Mouse (Mus musculus): ENCODE measurements around the gene Cep41. TPM values are rescaled to one million over a fixed set of nuclear protein-coding genes. Genes with fewer than 3 reads are reported as not detected.

The Cep41 gene
- polyA plus RNA-seq, 1 experiment from 2014 or later = 4.7 TPM

GRCm38 (mm10) chr6:30617020-30617958 lies 76.3 kb downstream of the Cep41 start:
- ATAC-seq (ENCODE audit: low FRiP score, low TSS enrichment) (no peak), DNase-seq (ENCODE audit: low spot score) (no peak)
- no peaks in the 10 kb centered on the region for H3K9me3 ChIP-seq (ENCODE audit: control insufficient read depth, low read length)
- H3K27ac ChIP-seq (replicated peaks) = no peak overlapping the region
- no peaks in the 10 kb centered on the region for H3K27me3 ChIP-seq (ENCODE audit: control insufficient read depth, insufficient read depth, low read length)
- TF ChIP-seq EP300 (optimal IDR thresholded peaks at IDR 0.05) (no peak), CTCF (IDR thresholded peaks at IDR 0.05; ENCODE audit: low read depth) (no peak)
- H3K4me3 ChIP-seq (ENCODE audit: low read depth, low read length) = no peak overlapping the region; the same call in 1 of the 2 replicates
- no peaks in the 10 kb centered on the region for H3K36me3 ChIP-seq (ENCODE audit: control insufficient read depth, insufficient read depth, low read length)
- peaks cover 5% of the 10 kb centered on the region; the same call in 1 of the 2 replicates for H3K4me1 ChIP-seq (replicated peaks; ENCODE audit: control insufficient read depth, insufficient read depth)
- WGBS = 21% methylated on average over 13 of the region's 13 CpGs
- peak overlapping the region; percentile 41 for H3K4me2 ChIP-seq (replicated peaks; ENCODE audit: low read depth)
- peak overlapping the region; percentile 38; the same call in 1 of the 2 replicates for H3K9ac ChIP-seq (ENCODE audit: low read length)

DNA sequence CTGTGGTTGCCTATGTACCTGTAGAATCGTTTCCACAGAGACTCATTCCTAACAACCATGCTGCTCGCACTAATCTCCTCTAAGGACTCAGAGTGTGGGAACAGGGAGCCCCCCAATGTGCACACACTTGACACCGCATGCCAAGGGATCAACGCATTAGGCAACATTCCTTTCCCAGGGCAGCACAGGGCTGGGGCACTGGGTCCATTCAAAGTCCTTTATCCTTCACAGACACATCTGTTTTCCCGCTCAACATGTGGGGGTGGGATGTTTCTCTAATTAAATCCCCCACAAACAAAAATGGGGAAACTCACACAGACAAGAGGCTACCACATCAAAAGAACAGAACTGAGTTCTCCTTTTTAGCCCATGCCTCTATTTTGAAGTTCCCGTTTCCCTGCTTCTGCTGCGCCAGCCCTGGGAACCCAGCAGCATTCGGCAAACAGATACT lies 77.0 kb downstream of the Cep41 start:
- Histone ChIP-seq H3K27me3 (ENCODE audit: control insufficient read depth, insufficient read depth, low read length) (no peaks in the 10 kb centered on the region), H3K9ac (ENCODE audit: low read length) (no peak overlapping the region), H3K9me3 (ENCODE audit: control insufficient read depth, low read length) (no peaks in the 10 kb centered on the region), H3K4me2 (replicated peaks; ENCODE audit: low read depth) (no peak overlapping the region), H3K4me3 (ENCODE audit: low read depth, low read length) (no peak overlapping the region), H3K4me1 (replicated peaks; ENCODE audit: control insufficient read depth, insufficient read depth) (peaks cover 5% of the 10 kb centered on the region; the same call in 1 of the 2 replicates), H3K36me3 (ENCODE audit: control insufficient read depth, insufficient read depth, low read length) (no peaks in the 10 kb centered on the region), H3K27ac (replicated peaks) (no peak overlapping the region)
- 18% methylated on average over 8 of the region's 8 CpGs for WGBS
- ATAC-seq (ENCODE audit: low FRiP score, low TSS enrichment) = no peak
- TF ChIP-seq CTCF (IDR thresholded peaks at IDR 0.05; ENCODE audit: low read depth) = no peak
- TF ChIP-seq EP300 (optimal IDR thresholded peaks at IDR 0.05) = no peak
- no peak for DNase-seq (ENCODE audit: low spot score)

- TF ChIP-seq EP300 (optimal IDR thresholded peaks at IDR 0.05) (no peak), CTCF (IDR thresholded peaks at IDR 0.05; ENCODE audit: low read depth) (no peak)
- no peak overlapping the region for H3K4me3 ChIP-seq (ENCODE audit: low read depth, low read length)
- no peak for DNase-seq (ENCODE audit: low spot score)
Observed at GRCm38 (mm10) chr6:30615741-30616140, 77.8 kb downstream of the Cep41 start.

DNA sequence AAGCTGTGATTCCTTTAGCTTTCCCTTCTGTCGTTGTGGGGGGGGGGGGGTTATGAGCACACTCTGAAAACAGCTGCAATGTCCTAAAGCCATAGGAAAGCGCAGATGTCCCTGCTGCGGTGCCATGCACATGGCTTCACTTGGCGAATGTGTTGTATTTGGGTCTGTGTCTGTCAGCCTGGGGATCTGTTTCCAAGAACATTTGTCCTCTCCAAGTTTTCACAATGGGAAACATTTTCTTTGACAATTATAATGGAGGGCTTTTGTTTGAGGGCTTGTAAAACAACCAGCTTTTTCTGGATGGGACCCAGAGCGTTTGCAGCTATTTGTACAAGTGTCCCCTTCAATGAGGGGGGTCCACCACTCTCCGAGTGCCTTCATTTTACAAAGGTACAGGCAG lies 79.3 kb downstream of the Cep41 start:
- Histone ChIP-seq H3K27me3 (ENCODE audit: control insufficient read depth, insufficient read depth, low read length) (no peaks in the 10 kb centered on the region), H3K27ac (replicated peaks) (no peak overlapping the region), H3K9ac (ENCODE audit: low read length) (no peak overlapping the region), H3K36me3 (ENCODE audit: control insufficient read depth, insufficient read depth, low read length) (no peaks in the 10 kb centered on the region), H3K9me3 (ENCODE audit: control insufficient read depth, low read length) (no peaks in the 10 kb centered on the region), H3K4me1 (replicated peaks; ENCODE audit: control insufficient read depth, insufficient read depth) (peaks cover 5% of the 10 kb centered on the region; the same call in 1 of the 2 replicates), H3K4me2 (replicated peaks; ENCODE audit: low read depth) (no peak overlapping the region), H3K4me3 (ENCODE audit: low read depth, low read length) (no peak overlapping the region)
- whole genome bisulfite sequencing = 77% methylated on average over 6 of the region's 6 CpGs
- no peak for DNase-seq (ENCODE audit: low spot score)
- TF ChIP-seq CTCF (IDR thresholded peaks at IDR 0.05; ENCODE audit: low read depth) = no peak
- TF ChIP-seq EP300 (optimal IDR thresholded peaks at IDR 0.05) = no peak
- no peak for ATAC-seq (ENCODE audit: low FRiP score, low TSS enrichment)

More at GRCm38 (mm10) chr6:30615741-30616140, 77.8 kb downstream of the Cep41 start:
- H3K9me3 ChIP-seq (ENCODE audit: control insufficient read depth, low read length) = no peaks in the 10 kb centered on the region
- no peaks in the 10 kb centered on the region for H3K36me3 ChIP-seq (ENCODE audit: control insufficient read depth, insufficient read depth, low read length)
- no peaks in the 10 kb centered on the region for H3K27me3 ChIP-seq (ENCODE audit: control insufficient read depth, insufficient read depth, low read length)
- no peak overlapping the region for H3K4me2 ChIP-seq (replicated peaks; ENCODE audit: low read depth)
- ATAC-seq (ENCODE audit: low FRiP score, low TSS enrichment) = no peak
- no peak overlapping the region for H3K27ac ChIP-seq (replicated peaks)
- 50% methylated on average over 4 of the region's 4 CpGs for WGBS
- H3K4me1 ChIP-seq (replicated peaks; ENCODE audit: control insufficient read depth, insufficient read depth) = peaks cover 5% of the 10 kb centered on the region; the same call in 1 of the 2 replicates
- H3K9ac ChIP-seq (ENCODE audit: low read length) = no peak overlapping the region

- no peaks in the 10 kb centered on the region for H3K36me3 ChIP-seq (ENCODE audit: control insufficient read depth, insufficient read depth, low read length)
- H3K4me1 ChIP-seq (replicated peaks; ENCODE audit: control insufficient read depth, insufficient read depth) = no peaks in the 10 kb centered on the region
- 66% methylated on average over 5 of the region's 5 CpGs for WGBS
- H3K4me3 ChIP-seq (ENCODE audit: low read depth, low read length) = no peak overlapping the region
- no peaks in the 10 kb centered on the region for H3K27me3 ChIP-seq (ENCODE audit: control insufficient read depth, insufficient read depth, low read length)
- DNase-seq (ENCODE audit: low spot score) = no peak
- TF ChIP-seq CTCF (IDR thresholded peaks at IDR 0.05; ENCODE audit: low read depth) (no peak), EP300 (optimal IDR thresholded peaks at IDR 0.05) (no peak)
- no peak overlapping the region for H3K9ac ChIP-seq (ENCODE audit: low read length)
- ATAC-seq (ENCODE audit: low FRiP score, low TSS enrichment) = no peak
- no peak overlapping the region for H3K4me2 ChIP-seq (replicated peaks; ENCODE audit: low read depth)
- H3K27ac ChIP-seq (replicated peaks) = no peak overlapping the region
- no peaks in the 10 kb centered on the region for H3K9me3 ChIP-seq (ENCODE audit: control insufficient read depth, low read length)
Observed at GRCm38 (mm10) chr6:30611212-30611611, 82.3 kb downstream of the Cep41 start.

GRCm38 (mm10) chr6:30610710-30611109 lies 82.8 kb downstream of the Cep41 start, which contains the start of gene Cpa5:
TSS of gene Cpa5 (plus strand) at chr6:30611010.
- H3K36me3 ChIP-seq (ENCODE audit: control insufficient read depth, insufficient read depth, low read length) = no peaks in the 10 kb centered on the region
- no peak for DNase-seq (ENCODE audit: low spot score)
- no peaks in the 10 kb centered on the region for H3K27me3 ChIP-seq (ENCODE audit: control insufficient read depth, insufficient read depth, low read length)
- ATAC-seq (ENCODE audit: low FRiP score, low TSS enrichment) = no peak
- H3K27ac ChIP-seq (replicated peaks) = no peak within 1 kb of the TSS
- H3K4me1 ChIP-seq (replicated peaks; ENCODE audit: control insufficient read depth, insufficient read depth) = no peaks in the 10 kb centered on the region
- no peak within 1 kb of the TSS for H3K4me3 ChIP-seq (ENCODE audit: low read depth, low read length)
- H3K9ac ChIP-seq (ENCODE audit: low read length) = no peak within 1 kb of the TSS
- 95% methylated on average over 7 of the region's 7 CpGs for WGBS
- H3K4me2 ChIP-seq (replicated peaks; ENCODE audit: low read depth) = no peak within 1 kb of the TSS
- no peaks in the 10 kb centered on the region for H3K9me3 ChIP-seq (ENCODE audit: control insufficient read depth, low read length)
- TF ChIP-seq EP300 (optimal IDR thresholded peaks at IDR 0.05) = no peak
- no peak for TF ChIP-seq CTCF (IDR thresholded peaks at IDR 0.05; ENCODE audit: low read depth)

Measured in stomach, postnatal 0 days (tissue).